Mouse (Mus musculus): ENCODE measurements around the gene Rassf1.

GRCm38 (mm10) chr9:107542352-107542686 is 9.0 kb upstream of the Rassf1 start:
- TF ChIP-seq TCF12 (IDR thresholded peaks at IDR 0.05; ENCODE audit: low read depth, low read length), result 0 out of 2 replicates have a peak, but pooled peaks have one; percentile 5
- TF ChIP-seq HCFC1 (IDR thresholded peaks at IDR 0.05; ENCODE audit: low read depth, low read length), result no peak
- no peak for TF ChIP-seq CTCF (conservative IDR thresholded peaks at IDR 0.05 in 1 of 2, IDR thresholded peaks at IDR 0.05 in 1 of 2; ENCODE audit: low read depth in 2 of 2, low read length in 2 of 2)
- no peak for TF ChIP-seq E2F4 (IDR thresholded peaks at IDR 0.05; ENCODE audit: insufficient replicate concordance, low read depth, low read length)
- TF ChIP-seq POLR2A (IDR thresholded peaks at IDR 0.05; ENCODE audit: low read depth, low read length), result no peak
- TF ChIP-seq CHD1 (IDR thresholded peaks at IDR 0.05; ENCODE audit: low read depth, low read length), result no peak
- no peak; the same call in 1 of the 2 replicates for TF ChIP-seq RCOR1 (conservative IDR thresholded peaks at IDR 0.05; ENCODE audit: low read depth, low read length)
- TF ChIP-seq MEF2A (IDR thresholded peaks at IDR 0.05; ENCODE audit: borderline replicate concordance, low read depth, low read length), result 0 out of 2 replicates have a peak, but pooled peaks have one; percentile 8
- TF ChIP-seq MAX (IDR thresholded peaks at IDR 0.05; ENCODE audit: low read length), result no peak
